Mouse (Mus musculus): ENCODE data around the gene Cep164.

Cep164 gene

DNA sequence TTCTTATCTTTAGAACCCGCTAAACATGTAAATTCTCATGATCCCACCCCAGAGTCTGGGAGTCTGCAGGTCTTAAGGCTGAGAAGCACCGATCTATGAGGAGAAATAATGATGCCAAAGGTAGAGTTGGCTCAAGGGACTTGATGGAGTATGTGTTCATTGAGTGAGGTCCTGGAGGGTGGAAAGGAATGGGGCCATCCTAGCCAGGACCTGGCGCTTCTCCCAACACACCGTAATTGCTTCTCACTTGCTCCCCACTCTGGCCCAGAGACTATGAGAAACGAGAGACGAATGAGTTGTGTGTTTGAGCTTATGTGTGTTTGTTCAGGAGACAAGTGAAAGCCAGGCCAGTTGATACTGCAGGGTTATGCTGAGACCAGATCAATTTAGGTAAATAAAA is 13.0 kb upstream of the Cep164 start:
- no peak for TF ChIP-seq GATA4 (IDR thresholded peaks at IDR 0.05; ENCODE audit: insufficient replicate concordance, low read length)

DNA sequence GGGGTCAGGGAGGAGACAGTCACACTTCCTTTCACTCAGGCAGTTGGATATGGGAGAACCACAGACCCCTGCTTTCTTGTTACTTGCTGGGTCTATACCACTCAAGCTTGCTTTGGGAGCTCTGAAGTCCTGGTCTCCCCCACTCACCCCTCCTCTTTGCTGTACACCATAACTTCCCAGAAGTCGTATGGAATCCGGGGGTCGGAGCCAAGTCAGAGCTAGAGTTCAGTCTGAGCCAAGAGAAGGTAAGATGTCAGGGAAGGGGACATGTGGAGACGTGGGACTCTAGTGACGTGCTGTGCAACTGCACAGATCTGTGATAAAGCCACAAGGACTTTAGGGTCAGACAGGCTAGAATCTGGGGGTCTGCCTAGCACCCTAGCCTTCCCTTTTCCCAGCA is 11.8 kb upstream of the Cep164 start:
- TF ChIP-seq GATA4 (IDR thresholded peaks at IDR 0.05; ENCODE audit: insufficient replicate concordance, low read length), result no peak

DNA sequence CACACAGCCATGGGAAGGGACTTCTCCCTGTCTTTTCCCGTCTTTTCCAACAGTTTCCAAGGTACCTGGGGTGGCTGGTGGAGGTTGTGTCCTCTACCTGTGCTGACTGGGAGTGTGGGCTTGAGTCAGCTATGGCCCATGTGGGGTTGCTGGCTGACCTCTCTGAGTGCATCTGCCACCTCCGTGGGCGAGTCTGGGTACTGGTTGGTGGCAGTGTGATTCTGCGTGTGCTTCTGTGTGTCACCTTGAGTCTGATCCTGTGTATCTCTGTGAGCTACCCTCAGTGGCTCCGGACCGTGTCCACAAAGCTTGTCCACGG is 11.4 kb upstream of the Cep164 start:
- TF ChIP-seq GATA4 (IDR thresholded peaks at IDR 0.05; ENCODE audit: insufficient replicate concordance, low read length), result no peak

DNA sequence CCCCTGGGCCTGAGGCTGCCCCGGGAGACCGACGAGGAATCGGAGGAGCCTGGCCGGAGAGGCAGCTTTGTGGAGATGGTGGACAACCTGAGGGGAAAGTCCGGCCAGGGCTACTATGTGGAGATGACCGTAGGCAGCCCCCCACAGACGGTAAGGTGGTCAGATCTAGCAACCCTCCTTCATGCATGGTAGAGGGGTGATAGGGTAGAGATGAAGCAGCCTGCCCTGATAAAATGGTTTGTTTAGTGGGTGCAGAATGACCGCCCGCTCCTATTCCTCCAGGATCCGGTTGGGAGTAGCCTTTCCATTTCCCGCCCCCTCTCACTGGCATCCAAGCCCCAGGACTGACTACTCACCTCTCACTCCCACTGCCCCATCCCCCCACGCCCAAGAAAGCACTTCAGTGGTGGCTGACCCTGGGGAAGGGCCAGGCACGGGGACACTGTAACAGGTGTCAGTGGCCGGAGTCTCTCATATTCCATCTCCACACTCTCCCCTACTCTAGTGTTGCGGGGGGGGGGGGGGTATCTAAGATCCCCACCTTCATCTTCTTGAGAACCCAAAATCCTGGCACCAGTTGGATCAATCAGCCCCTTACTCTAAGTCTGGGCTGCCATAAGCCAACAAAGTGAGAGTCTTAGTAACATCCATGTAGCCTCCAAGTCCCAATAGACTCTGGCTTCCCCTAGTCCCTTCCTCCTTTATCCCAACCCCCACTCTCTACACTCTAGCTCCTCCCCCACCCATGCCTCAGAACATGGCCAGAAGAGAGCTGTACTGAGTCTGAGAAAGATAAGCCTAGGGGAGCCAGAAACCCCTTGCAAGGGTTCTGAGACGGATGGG is 10.9 kb upstream of the Cep164 start:
- TF ChIP-seq GATA4 (IDR thresholded peaks at IDR 0.05; ENCODE audit: insufficient replicate concordance, low read length), result no peak

DNA sequence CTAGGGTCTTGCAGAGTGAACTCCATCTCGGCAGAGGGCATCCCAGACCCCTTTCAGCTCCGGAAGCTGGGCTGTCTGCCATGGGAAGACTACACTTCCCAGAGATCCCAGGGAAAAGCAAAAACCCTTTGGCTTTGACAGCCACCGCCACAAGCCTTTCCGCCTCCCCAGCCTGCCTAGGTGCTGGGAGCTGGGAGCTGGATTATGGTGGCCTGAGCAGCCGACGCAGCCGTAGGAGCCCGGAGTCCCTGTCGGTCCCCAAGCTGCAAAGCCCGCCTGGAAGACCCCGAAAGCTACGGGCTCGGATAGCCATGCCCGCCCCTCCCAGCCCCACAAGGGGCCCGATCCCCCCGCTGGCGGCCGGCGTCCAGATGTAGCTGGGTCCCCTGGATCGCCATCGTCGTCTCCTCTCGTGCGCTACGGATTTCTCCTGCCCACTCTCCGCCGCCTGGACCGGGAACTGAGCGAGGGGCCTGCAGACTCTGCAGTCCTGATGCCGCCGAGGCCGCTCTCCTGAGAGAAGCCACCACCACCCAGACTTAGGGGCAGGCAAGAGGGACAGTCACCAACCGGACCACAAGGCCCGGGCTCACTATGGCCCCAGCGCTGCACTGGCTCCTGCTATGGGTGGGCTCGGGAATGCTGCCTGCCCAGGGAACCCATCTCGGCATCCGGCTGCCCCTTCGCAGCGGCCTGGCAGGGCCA is 10.1 kb upstream of the Cep164 start, which contains the start of gene Bace1:
TSS of gene Bace1 (plus strand) at position 147 of the 705 bp plus-strand sequence.
- TF ChIP-seq GATA4 (IDR thresholded peaks at IDR 0.05; ENCODE audit: insufficient replicate concordance, low read length), result no peak

DNA sequence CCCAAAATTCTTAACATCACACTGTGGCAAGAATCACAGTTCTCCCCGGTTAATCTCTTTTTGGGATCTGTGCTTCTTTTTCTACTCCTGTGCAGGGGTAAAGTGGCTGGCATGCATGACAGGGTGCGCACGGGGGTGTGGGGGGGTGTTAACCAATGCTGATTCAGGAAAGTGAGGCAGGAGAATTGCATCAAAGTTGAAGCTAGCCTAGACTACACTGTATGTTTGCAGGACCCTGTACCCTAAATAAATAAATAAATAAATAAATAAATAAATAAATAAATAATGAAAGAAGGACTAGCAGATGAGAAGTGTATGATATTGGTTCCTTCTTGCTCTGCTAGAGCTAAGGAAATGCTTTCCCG is 9.6 kb upstream of the Cep164 start:
- no peak for TF ChIP-seq GATA4 (IDR thresholded peaks at IDR 0.05; ENCODE audit: insufficient replicate concordance, low read length)

DNA sequence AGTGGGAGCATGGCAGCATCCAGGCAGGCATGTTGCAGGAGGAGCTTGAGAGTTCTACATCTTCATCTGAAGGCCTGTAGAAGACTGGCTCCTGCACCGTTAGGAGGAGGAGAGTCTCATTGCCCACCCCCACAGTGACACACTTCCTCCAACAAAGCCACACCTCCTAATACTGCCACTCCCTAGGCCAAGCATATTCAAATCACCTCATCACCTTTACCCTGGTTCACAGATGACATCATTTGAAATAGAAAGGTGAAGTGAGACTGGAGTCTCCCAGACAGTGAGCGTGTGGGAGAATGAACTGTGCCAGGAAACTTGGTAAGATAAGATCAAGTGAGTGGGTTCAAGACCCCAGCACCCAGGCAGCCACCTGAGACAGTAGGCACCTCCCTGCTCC is 5.0 kb upstream of the Cep164 start:
- no peak for TF ChIP-seq GATA4 (IDR thresholded peaks at IDR 0.05; ENCODE audit: insufficient replicate concordance, low read length)

DNA sequence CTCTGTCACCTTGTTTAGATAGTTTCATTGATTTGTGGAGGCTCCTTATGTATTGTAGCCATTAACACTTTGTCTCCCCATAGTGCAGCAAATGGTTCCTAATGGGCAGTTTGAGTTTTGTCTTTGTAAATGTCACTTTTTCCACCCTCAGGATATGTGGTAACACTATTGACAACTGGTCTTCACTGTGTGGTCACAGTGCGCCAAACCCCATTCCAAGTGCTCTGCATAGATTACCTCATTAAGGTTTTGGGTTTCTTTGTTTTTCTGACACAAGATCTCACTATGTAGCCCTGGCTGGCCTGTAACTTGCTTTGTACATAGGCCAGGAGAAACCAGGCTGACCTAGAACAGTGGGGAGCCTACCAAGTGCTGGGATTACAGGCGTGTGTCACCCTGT is 4.4 kb upstream of the Cep164 start:
- TF ChIP-seq GATA4 (IDR thresholded peaks at IDR 0.05; ENCODE audit: insufficient replicate concordance, low read length), result no peak

DNA sequence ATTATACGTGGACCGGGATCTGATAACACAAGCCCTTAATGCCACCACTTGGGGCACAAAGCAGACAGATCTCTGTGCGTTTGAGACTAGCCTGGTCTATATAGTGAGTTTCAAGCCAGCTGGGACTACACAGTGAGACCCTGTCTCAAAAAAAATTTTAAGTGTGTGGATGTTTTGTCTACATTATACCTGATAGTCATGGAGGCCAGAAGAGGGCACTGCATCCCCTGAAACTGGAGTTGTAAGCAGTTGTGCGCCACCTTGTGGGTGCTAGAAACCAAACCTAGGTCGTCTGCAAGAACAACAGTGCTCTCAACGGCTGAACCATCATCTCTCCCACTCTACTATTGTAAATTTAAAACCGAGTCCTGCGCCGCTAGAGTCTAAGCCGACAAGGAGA is 616 bp upstream of the Cep164 start:
- TF ChIP-seq GATA4 (IDR thresholded peaks at IDR 0.05; ENCODE audit: insufficient replicate concordance, low read length), result no peak

DNA sequence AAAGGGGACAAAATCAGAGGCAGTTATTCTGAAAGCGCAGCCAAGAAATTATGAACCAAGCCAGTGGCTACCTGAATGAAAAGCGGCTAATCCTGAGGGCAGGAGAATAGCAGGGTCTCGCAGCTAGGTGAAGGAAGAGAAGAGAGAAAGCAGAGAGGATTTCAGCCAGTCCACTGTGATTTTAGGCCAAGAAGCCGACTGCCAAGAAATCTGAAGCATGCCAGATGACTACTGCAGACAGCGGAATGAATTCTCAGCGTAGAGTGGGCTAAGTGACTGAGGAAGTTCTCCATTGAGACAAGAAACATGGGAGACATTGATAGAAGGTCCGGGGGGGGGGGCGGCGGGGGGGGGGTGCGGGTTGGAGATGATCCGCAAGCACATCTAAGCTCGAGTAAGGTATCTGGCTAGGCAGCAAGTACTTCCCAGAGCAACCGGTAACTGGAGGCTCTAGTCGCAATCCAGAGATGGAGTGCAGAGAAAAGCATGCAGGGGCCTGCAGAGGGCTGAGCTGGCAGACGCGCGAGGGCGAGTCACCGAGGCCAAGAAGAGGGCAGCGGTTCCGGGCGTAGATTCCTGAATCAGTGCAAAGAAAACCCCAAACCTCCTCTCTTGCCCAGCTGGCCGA is 714 bp downstream of the Cep164 start:
- no peak for TF ChIP-seq GATA4 (IDR thresholded peaks at IDR 0.05; ENCODE audit: insufficient replicate concordance, low read length)

DNA sequence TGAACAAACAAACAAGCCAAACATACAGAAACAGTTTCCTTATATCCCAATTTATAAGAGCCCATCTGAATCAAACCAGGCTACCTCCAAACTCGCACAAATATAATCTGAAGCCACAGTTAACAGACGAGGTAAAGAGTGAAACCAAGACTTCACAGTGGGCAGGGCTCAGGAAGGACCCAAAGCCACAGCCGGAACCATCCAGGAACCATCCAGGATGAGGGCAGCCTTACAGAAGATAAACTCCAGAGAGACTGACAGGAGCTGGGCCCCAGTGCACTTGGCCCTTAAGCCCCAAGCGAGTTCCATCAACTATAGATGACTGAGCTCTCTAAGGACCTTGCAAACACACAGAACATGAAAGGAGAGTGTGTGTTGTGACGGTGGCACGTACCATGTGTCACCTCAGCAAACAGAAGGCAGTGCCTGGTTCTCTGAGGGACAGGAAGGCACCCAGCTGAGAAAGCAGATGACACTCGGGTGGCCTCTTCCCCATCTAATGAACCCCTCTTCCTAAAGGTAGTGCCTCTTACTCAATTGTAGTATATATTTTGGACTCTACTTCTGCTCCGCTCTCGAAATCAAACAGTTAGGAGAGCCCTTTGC is 10.0 kb downstream of the Cep164 start:
- no peak for TF ChIP-seq GATA4 (IDR thresholded peaks at IDR 0.05; ENCODE audit: insufficient replicate concordance, low read length)

DNA sequence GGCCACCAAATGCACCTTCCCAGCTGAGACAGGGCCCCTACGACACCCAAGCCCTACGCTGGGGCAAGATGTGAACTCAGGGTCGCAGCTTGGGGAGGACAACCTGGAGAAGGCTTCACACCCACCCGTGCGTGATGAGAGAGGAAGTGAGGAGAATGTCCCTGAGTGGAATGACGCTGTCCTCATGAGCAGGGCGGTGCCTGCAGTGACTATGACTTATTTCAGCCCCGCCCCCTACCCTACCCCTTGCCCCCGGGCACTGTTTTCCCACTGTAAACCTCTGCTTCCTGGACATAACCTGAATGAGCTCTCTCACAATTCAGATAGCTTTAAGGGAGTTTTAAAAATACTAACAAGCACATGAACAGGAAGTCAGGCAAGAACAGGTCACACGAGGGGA is 13.0 kb downstream of the Cep164 start:
- no peak for TF ChIP-seq GATA4 (IDR thresholded peaks at IDR 0.05; ENCODE audit: insufficient replicate concordance, low read length)

DNA sequence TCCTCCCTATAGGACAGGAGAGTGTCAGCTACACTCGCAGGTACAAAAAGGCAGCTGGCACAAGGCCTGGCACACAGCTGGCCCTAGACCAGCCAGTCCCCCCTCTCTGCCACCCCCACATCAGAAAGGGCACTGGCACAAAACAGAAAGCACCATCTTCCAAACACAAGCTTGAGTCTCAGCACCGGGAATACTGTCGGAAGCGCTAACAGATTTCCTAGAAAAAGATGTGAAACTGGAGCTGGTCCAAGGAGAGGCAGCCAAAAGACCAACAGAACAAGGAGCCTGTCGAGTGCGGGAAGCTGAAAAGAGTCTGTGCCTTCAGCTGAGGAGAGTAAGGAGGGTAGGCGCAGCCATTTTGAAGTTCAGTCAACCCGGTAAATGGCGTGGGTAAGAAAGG is 13.4 kb downstream of the Cep164 start:
- TF ChIP-seq GATA4 (IDR thresholded peaks at IDR 0.05; ENCODE audit: insufficient replicate concordance, low read length), result no peak

DNA sequence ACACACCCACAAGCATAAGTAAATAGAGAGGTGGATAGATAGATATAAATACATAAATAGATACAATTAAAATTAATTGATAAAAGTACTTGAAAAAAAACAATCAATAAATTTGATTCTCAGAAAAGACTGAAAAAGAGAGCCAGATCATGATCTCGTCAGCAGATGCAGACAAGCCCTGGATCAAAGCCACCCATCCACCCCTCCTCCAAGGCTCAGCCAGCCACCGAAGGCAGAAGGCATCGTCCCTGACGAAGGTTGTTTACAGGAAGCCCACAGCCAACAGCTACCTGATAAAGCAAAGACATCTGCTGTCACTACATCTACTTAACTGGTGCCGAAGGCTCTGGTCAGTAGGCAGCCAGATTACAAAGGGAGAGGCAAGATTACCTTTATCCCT is 16.5 kb downstream of the Cep164 start:
- no peak for TF ChIP-seq GATA4 (IDR thresholded peaks at IDR 0.05; ENCODE audit: insufficient replicate concordance, low read length)

DNA sequence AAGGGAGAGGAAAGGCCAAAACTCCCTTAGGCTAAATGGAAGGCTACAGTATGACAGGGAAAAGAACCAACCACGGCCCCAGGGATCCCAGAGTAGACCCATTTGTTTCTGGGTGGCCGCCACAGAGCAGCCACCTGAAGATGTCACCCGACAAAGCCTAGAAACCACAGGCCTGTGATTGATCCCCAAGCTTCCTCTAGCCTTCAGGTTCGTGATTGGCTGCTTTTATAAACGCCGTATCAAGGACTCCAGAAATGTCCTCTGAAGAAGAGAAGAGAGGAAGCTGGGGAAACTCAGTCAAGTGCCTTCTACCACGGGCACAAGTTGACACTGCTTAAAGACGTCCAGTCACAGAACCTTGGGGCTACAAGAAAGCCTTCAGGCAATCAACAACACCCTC is 20.7 kb downstream of the Cep164 start:
- TF ChIP-seq GATA4 (IDR thresholded peaks at IDR 0.05; ENCODE audit: insufficient replicate concordance, low read length), result no peak

DNA sequence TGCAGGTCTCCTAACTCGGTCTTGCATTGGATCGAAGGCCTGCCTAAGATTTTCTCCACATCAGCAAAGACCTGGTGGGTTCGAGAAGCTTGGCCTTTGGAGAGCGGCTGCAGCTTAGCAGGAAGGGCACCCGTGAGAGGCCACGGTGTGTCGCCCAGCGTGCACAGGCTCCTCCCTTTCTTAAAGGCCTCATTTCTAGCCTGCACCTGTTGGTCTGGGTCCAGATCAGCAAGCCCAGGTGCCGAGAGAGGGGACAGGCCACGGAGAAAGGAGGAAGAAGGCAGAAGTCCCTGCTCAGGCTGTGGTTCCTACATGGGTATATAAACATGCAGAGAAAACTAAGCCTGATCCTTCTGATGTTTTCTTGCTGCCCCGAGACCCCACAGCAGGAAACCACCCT is 21.2 kb downstream of the Cep164 start:
- no peak for TF ChIP-seq GATA4 (IDR thresholded peaks at IDR 0.05; ENCODE audit: insufficient replicate concordance, low read length)

Data from liver, adult (tissue).